Mouse (Mus musculus): ENCODE data around the gene Spg11.

Spg11 gene

DNA sequence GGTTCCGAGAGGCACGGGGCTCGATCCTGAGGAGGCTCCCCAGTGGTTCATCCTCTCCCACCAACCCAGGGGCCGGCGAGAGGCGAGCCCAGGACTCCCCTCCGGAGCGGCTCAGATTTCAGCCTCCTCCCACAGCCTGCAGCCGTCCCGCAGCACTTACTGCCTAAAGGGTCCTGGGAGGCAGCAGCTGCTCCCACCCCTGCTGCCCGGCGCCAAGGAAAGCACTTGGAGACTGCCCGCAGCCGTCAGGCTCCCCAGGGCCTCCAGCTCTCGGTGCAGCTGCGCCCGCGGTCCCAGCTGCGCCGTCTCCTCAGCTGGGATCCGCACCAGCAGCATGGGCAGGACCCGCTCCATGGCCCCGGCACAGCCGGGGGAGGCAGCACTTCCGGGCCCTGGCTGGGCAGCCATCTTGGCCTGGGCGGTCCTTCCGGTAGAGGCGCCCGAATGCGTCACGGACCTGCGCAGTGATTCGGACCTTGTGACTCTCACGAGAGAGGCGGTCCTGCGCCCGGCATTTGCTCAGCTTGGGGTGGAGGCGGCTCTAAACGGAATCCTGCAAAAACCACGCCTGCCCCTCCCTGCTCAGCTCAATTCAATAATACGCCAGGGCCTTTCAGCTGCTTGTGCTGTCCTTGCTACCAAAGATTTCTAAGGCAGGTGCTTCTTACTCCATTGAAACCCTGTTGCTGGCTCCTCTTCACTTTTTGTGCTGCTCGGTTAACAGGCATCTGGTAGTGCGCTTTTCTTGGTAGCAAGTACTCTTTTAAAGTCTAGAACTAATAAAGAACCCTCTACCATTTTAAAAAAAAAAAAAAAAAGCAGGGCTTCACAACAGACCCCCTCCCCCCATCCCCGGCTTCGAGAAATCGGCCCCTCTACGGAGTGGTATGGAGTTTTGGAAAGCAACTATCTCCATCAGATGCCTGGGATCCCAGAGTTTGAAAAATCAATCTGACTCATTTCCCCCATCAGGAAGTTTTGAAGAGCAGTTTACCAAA, at the start of gene Spg11:
Gene Spg11 (minus strand): TSS at position 426 of the 998 bp plus-strand sequence.
- peak; percentile 96 for DNase-seq (ENCODE audit: low spot score)

DNA sequence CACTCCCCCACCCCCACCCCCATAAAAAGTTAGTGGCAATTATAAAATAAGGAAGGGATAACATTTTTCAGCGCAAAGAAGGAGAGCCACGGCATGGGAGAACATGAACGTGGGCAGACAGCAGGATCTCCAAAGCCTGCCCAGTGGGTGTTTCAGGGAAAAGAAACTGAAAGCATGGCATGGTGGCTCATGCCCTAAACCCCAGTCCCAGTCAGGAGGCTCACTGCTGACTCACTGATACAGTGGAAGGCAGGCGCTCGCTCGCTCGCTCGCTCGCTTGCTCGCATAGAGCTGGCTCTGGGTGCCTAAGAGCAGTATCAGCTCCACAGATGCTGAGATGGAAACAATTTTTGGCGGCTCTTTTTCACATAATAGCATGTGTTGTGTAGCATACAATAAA, 46.1 kb upstream of the Spg11 start:
- DNase-seq (ENCODE audit: low spot score): peak; percentile 32

DNA sequence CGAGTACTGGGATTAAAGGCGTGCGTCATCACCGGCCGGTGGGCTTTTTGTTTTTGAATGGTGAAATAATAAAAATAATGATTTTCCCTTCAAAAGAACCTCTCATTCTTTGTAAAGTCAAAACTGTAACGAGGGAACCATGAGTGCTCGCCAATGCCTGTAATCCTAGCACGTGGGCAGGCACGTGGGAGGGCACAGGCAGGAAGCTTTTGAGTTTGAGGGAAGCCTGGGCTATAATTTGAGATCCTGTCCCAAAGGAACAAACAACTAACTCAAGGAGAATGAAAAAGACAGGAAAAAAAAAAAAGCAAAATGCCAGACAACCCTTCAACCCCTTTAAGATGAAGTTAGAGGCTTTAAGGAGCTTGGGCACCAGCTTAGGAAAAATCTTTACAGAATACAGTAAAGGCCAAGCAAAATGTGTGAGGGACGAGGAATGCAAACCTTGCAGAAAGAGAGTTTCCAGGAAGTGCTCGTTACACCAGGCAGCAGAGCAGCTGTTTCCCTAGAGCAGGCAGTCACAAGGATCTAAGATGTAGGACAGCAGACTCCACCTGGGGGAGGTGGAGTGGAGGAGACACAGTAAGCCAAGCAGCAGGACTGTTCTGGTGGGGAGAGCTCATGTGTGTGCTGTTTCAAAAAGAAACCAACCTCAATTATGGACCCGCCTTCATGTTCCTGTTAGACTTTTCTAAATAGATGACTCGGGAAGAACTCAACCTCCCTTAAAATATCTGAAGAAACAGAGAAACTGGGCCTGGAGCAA, 45.4 kb upstream of the Spg11 start:
- no peak for DNase-seq (ENCODE audit: low spot score)

DNA sequence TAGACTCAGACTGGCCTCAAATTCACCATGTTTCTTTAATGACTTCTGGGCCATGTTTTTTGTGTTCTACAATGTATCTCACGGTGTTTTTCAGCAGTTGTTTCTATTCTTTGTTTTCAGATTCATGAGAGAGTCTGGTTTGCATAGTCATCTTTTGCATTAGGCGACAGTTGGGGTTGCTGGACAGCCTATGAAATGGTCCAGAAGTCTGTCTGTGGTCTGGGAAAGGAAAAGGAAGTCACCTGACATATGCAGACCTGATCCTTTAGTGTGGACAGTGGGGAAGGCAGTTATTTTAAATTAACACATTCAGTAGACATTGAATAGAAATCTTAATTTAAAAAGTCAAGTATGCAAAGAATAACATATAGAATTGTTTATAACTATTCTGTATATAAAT, 44.3 kb upstream of the Spg11 start:
- DNase-seq (ENCODE audit: low spot score): no peak

DNA sequence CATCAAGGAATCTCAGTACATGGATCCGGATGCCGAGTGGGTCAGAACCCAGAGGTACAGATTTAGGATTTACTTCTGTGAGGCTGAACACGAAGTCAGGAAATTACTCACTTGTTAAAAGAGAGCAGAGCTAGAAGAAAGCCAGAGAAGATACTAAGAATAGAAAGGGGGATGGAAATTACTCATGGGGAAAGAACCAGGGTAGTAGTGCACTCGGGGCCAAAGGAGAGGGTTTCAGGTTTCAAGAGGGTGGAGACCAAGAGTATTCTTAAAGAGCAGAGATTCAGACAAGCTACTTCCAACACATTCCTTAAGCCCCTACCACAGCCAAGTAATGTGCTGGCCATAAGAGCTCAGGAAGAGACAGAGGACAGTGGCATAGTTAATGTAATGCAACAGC, 43.4 kb upstream of the Spg11 start:
- DNase-seq (ENCODE audit: low spot score): no peak

DNA sequence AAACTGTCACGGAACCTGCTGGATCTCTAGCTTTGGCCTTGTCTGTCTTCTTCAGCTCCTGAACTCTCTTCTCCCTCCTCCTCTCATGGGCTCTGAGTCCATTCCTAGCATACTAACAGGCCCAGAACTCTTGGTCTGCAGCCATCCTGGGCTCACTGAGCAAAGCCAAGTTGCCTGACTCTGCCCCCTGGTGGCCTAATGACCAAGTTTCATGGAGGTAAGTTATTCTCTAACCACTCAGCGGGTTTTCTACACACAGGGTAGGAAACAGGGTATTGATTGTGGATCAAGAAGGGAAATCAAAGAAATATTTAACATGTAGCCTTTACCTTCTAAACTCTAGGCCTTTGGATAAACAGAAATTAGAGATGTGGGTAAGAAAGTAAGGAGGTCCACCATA, 42.5 kb upstream of the Spg11 start, which contains the start of gene Trim69:
Gene Trim69 (plus strand): TSS at position 21 of the 400 bp plus-strand sequence.
- peak; percentile 66 for DNase-seq (ENCODE audit: low spot score)

DNA sequence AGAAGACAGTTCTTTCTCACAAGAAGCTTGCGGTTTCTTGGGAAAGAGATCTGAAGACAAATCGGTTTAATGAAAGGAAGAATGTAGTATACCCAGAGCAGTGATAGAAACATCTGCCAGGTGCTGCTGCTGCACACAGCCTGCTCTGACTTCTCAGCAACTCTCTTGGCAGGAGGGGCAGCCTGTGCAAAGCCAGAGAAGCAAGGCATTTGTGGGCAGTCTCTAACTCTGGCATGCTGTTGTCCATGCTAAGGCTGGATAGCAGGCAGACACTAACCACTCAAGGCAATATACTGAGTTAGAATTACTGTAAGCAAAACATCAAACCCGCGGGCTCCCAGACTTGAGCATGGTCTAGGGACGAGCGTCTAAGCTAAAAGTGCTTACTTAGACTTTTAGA, 41.5 kb upstream of the Spg11 start:
- DNase-seq (ENCODE audit: low spot score): no peak

DNA sequence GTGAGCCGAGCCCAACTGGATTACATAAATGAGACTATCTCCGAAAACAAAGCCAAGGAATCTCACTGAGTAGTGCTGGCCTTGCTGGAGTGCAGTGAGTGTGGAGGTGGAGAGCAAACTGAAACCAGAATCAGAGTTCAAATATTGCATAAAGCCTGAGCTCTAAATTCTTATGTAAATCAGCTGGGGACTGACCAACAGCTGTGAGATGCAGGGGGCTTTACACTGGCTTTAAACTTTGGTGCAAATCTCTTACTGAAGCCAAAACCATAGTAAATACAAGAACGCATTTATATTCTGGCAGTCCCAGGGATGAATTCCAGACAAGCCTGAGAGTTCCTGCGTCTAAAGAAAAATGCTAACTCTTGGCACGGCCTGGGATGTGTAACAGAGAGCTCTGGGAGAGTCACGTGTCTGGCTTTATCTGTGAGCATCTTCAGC, 40.2 kb upstream of the Spg11 start:
- no peak for DNase-seq (ENCODE audit: low spot score)

DNA sequence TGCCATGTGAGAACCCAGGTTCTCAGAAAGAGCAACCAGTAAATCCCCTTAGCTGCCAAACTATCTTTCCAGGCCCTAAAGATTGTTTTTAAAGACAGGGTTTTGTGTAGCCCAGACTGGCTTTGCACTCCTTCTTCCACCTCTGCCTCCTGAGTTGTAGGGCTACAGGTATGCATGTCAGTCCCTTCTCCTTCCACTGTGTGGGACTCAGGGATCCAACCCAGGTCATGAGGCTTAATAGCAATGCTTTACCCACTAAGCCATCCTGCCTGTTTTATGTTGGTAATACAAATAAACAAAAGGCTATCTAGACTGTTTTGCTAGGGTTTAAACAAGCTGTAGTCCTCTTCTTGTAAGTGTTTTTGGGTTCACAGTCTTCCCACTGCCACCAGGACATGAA, 39.4 kb upstream of the Spg11 start:
- no peak for DNase-seq (ENCODE audit: low spot score)

DNA sequence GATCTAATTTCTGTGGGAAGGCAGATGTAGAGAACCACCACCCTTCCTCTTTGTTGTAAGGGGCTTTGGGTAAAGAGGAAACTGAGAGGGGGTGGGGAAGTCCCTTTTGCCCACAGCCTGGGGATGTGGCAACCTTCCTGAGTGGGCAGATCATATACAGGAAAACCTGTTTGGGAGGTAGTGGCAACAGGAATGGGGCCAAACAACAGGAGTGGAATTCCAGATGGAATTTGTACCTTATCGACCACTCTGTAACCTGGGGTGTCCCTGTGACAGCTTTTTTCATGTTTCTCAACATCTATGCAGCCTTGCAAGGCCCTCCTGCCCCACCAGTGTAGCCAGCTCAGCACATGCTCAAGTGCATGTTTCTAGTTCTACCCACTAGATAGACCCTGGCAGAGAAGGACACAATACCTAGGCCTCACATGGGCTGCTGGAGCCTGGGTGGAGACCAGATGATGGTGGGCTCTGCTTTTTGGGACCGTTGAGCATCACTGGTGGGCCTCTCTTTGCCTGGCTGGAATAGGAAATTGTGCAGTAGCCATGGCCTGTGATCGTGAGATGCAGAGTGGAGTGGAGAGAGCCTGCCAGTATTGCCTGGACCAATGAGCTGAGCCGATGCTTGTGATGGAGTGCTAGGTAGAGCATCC, 38.0 kb upstream of the Spg11 start:
- no peak for DNase-seq (ENCODE audit: low spot score)

DNA sequence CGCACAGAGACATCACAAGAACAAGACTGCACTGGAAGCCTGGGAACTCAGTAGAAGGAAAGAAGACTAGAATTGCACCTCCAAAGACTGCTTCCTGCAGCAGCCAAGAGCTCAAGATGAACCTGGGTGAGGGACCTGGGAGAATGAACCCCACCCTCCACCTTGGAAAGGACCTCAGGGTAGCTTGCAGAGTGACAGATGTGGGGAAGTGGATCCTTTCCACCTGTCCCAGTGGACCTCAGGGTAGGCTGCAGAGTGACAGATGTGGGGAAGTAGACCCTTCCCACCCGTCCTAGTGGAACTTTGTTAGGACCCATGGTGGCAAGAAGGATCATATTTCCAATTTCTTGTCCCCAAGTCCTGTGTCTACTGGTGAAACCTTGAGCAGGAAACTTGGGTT, 37.1 kb upstream of the Spg11 start:
- no peak for DNase-seq (ENCODE audit: low spot score)

DNA sequence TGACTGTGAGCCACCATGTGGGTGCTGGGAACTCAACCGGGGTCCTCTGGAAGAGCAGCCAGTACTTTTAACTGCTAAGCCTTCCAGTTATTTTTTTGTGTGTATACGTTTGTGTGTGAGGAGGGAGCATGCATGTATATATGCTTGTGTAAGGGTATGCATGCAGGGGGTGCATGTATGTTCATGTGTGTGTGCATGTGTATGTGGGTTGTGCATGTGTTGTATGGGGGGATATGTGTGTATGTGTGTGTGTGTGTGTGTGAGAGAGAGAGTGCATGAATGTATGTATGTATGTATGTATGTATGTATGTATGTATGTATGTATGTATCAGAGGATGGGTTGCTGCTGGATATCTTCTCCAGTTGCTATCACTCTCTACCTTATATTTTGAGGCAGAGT, 36.3 kb upstream of the Spg11 start:
- DNase-seq (ENCODE audit: low spot score): no peak

DNA sequence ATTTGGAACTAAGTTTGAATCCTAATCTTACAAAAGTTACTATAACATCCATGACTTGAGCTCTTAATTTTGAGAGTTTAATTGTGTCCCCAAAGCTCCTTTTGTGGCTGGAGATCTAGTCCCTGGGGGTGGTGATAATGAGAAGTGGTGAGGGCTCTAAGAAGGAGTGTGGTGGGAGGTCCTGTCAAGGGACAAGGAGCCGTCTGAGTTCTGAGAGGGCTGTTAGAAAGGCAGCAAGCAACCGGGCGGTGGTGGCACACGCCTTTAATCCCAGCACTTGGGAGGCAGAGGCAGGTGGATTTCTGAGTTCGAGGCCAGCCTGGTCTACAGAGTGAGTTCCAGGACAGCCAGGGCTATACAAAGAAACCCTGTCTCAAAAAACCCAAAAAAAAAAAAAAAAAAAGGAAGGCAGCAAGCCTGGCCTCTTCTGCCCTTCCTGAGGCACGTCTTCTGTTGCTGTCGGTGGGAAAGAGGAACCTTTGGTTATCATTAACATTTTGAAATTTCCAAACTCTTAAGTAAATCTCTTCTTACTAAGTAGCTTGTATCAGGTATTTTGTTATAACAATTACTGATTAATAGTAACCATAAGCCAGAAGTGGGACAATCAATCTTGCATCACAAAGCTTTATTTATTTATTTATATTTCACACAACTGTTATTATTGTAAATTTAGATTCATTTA, 35.6 kb upstream of the Spg11 start:
- DNase-seq (ENCODE audit: low spot score): no peak

DNA sequence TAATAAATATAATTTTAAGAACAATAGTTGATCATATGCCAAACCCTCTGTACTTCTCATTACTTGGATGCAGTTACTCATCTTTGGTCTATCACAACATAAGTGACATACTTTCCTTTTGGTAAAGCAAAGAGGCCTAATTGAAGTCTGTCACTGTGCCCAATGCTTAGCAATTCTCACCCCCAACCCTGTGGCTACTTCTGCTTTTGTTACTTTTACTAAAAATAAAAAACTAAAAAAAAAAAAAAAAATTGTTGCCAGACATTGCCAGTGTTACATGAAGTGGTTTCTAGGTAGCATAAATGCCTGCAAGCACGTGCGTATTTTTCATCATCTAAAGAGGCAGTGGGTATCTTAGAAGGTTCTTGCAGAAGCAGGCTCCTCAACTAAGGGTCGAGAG, 34.7 kb upstream of the Spg11 start:
- DNase-seq (ENCODE audit: low spot score): no peak

DNA sequence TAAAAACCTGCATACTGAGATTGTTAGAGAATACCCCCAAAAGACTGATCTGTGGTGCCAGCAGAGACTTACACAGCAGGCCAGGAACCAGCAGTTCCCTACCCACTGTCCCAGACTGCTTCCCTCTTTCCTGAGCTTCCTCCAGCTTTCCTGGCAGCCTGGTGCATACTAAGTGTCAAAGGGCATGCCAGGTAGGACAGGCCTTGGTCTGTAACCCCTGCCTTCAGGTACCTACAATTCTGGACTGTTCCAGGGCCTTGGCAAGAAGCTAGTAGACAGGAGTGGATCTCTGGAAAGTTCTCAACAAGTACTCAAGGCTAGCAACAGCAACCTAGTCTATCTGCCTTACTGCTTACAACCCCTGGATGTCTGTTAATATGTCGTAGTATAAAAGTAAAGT, 33.0 kb upstream of the Spg11 start:
- DNase-seq (ENCODE audit: low spot score): no peak

DNA sequence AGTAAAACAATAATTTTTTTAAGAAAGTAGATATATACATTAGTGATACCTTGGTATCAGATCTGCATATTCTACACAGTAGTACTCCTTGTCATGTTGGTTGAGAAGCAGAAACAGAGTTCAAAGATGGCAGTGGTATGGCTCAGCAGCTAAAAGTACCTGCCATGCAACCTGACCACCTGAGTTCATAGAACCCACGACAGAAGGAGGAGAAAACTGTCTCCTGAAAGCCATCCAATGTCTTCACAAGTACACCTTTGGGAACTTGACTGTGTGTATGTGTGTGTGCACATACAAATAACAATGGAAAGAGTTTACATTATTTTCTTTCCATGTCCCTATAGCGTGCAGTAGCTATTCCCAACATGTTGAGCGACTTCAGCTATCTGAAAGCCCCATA, 31.5 kb upstream of the Spg11 start:
- DNase-seq (ENCODE audit: low spot score): no peak

DNA sequence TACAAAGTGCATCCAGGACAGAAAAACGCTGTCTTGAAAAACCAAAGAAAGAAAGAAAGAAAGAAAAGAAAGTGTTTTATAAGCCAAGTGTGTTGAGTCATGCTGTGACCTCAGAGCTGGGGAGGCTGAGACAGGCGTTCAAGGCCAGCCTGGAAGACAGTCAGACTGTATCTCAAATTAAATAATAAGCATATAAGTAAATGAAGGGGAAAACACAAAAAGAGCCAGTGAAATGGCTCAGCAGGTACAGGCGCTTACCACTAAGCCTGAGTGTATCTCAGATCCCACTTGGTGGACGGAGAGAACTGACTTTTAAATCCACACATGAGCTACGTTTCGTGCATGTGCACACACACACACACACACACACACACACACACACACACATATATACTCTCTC, 31.1 kb upstream of the Spg11 start:
- no peak for DNase-seq (ENCODE audit: low spot score)

DNA sequence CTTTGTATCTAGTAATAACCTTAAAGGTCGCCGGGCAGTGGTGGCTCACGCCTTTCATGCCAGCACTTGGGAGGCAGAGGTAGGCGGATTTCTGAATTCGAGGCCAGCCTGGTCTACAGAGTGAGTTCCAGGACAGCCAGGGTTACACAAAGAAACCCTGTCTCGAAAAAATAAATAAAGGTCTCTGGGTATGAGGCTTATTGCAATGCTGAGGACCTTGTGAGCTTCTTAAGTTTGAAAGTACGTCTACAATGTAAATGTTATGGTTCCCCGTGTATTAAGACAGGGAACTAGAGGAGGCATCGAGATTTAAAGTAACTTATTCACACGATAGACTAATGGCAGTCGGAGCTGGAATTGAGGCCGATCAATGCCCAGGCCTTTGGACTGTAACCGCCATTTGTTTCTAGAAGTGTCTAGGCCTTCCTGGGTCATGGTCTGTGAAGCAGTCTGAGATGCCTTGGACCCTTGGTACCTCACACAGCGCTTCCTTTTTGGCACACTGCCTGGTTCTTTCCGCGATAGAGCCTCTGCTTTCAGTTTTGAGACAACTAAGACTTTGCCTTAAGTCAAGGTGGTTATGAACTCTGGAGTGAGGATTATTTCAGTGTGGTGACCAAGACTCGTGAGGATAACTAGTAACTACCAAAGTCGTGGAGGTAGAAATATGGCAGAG, 30.2 kb upstream of the Spg11 start:
- peak; percentile 67 for DNase-seq (ENCODE audit: low spot score)

DNA sequence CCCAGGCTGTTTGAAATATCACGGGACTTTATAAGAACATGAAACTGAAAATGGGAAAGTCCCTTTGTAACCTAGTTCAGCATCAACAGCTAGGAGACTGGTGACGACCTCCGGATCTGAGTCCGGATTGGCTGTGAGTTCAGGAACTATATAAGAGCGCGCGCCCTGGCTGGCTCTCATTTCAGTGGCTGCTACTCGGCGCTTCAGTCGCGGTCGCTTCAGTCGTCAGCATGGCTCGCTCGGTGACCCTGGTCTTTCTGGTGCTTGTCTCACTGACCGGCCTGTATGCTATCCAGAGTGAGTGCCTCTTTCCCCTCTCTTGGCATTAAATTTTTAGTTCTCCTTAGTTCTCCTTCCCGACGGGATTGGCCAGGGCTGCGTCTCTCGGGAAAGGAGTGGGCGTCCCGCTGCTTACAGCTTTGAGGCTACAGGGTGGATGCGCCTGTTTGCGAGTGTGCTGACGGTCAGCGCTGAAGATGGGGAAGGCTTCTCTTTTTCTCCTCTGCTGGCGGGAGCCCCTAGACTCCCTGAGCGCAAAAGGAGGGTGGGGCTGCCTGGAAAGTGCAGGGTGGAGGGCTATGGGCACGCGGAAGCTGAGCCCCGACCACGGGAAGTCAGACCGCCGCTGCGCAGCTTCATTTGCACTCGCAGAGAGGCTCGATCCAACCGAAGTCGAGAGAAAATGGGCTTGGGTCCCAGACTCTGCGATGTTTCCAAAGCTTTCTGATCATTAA, 29.5 kb upstream of the Spg11 start, which contains the start of gene B2m:
Gene B2m (plus strand): TSS at position 179 of the 734 bp plus-strand sequence.
- peak; percentile 97 for DNase-seq (ENCODE audit: low spot score)

DNA sequence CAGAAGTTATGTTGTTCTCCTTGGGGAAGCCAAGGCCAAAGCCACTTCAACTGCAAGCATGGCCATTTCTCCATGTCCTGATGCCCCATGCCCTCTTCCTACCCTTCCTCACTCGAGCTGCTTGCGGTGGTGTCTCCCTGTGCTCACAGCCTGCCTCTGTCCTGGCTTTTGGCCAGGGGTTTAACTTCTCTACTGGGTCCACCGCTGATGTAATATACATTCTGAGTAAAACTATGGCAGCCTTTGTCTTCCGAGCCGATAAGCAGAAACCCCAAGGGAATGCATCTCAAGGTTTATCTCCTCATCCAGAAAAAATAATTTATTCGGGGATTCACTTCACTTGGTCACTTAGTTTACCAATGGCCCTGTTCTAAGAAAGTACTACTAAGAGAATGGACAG, 28.5 kb upstream of the Spg11 start:
- DNase-seq (ENCODE audit: low spot score): peak; percentile 76

DNA sequence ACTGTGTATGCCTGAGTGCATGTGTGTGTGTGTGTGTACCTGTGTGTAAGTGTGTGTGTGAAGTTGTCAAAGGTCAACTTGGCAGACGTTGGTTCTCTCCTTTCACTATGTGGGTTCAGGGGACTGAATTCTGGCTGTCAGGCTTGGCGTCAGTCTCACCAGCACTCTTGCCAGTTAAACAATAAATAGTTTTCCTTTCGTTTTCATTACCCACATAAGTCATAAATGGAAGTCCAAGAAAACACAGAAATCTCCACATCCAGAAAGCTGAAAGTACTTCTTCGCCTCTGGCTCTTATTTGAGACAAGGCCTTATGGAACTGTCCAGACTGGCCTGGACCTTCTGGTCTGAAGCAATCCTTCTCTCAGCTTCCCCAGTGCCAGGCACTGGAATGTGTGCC, 27.6 kb upstream of the Spg11 start:
- DNase-seq (ENCODE audit: low spot score): no peak

Measured in MN1 (cell line).